11 mouse cellular contexts compared by ENCODE assay signal in the genomic region with DNA sequence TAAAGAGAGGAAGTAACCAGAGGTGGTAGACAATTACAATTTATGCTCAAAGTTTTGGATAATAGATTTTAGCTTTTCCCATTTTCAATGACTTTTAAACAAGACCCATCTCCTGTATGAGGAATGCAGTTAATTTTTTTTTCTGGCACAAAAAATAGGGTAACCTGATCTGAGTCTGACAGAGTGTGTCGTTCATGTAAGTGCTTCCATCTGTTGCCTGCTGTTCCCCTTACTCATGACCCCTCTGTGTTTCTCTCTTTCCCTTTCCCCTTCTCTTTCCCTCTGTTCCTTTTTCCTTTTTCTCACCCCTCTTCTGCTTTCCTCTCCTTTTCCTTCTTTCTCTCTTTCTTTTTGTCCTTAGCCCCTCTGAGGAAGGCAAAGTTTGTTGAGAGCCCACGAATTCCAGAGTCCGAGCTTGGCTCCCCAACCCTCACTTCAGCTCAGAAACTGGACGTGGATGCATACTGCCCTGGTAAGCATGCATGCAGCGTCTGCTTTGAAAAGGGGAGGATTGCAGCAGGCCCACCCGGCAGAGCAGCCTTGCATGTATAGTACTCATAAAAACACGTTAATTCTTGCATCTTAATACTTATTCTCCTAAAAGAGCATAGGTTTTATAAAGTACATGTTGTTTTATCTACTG.
A peak's percentile ranks its signal among the peaks of the same experiment; 100 is the strongest.
DNase-seq lines count a peak whose midpoint lies in the region; ATAC-seq and TF ChIP-seq lines count a peak whose summit lies in the region.
"Had no signal": no experiment of that assay in that cellular context is flagged by ENCODE, and none has a peak within 500 bp of the region (broad histone marks: within the 10 kb centered on the region; RNA-seq: fewer than 3 reads in every experiment).

No protein-coding gene starts in this region.

- peak overlapping the region; percentile 61 for H3K27ac ChIP-seq in layer of hippocampus, adult 2 months
- peak overlapping the region; percentile 72 for H3K27ac ChIP-seq in embryonic facial prominence, embryonic 15.5 days (replicated peaks)
- H3K27ac ChIP-seq in neural tube, embryonic 12.5 days: no peak overlapping the region
- H3K27ac ChIP-seq in kidney, adult 2 months (ENCODE audit: insufficient read depth, low read depth, low read length): no peak overlapping the region

- no peak for TF ChIP-seq CTCF in layer of hippocampus, adult 2 months (conservative IDR thresholded peaks at IDR 0.05)
- no peak for TF ChIP-seq CTCF in kidney, adult 2 months (conservative IDR thresholded peaks at IDR 0.05; ENCODE audit: insufficient read depth, insufficient read length, low read depth, low read length)

- H3K4me3 ChIP-seq in layer of hippocampus, adult 2 months: no peak overlapping the region
- H3K4me3 ChIP-seq in embryonic facial prominence, embryonic 15.5 days (replicated peaks): no peak overlapping the region
- no peak overlapping the region for H3K4me3 ChIP-seq in neural tube, embryonic 12.5 days
- H3K4me3 ChIP-seq in kidney, adult 2 months (ENCODE audit: insufficient read depth, low read depth, low read length): no peak overlapping the region

- H3K27me3 ChIP-seq in embryonic facial prominence, embryonic 15.5 days: no peaks in the 10 kb centered on the region
- H3K27me3 ChIP-seq in neural tube, embryonic 12.5 days (replicated peaks): no peaks in the 10 kb centered on the region
- no peaks in the 10 kb centered on the region for H3K27me3 ChIP-seq in kidney, adult 2 months (replicated peaks; ENCODE audit: control insufficient read depth, insufficient read depth, low read length)

- 21% methylated on average over 7 of the region's 7 CpGs for WGBS in embryonic facial prominence, embryonic 15.5 days
- 13% methylated on average over 7 of the region's 7 CpGs for WGBS in neural tube, embryonic 12.5 days
- 68% methylated on average over 7 of the region's 7 CpGs for WGBS in kidney, adult 2 months

- no peak overlapping the region for H3K9ac ChIP-seq in embryonic facial prominence, embryonic 15.5 days
- no peak overlapping the region for H3K9ac ChIP-seq in neural tube, embryonic 12.5 days

- no peak for TF ChIP-seq POLR2A in kidney, adult 2 months (IDR thresholded peaks at IDR 0.05; ENCODE audit: low read depth, low read length)

- H3K4me1 ChIP-seq in embryonic facial prominence, embryonic 15.5 days: peaks cover 5% of the 10 kb centered on the region; the same call in 1 of the 2 replicates
- H3K4me1 ChIP-seq in neural tube, embryonic 12.5 days: peaks cover 15% of the 10 kb centered on the region
- H3K4me1 ChIP-seq in kidney, adult 2 months (ENCODE audit: control insufficient read depth, insufficient read depth, low read length): no peaks in the 10 kb centered on the region

- no peaks in the 10 kb centered on the region for H3K9me3 ChIP-seq in embryonic facial prominence, embryonic 15.5 days (replicated peaks)
- H3K9me3 ChIP-seq in neural tube, embryonic 12.5 days: no peaks in the 10 kb centered on the region

- no peak for ATAC-seq in embryonic facial prominence, embryonic 15.5 days (ENCODE audit: insufficient number of reproducible peaks, low FRiP score, low TSS enrichment, low read depth)
- ATAC-seq in neural tube, embryonic 12.5 days (ENCODE audit: low FRiP score, low read depth): no peak

- 0 out of 2 replicates have a peak overlapping the region, but pooled peaks have one; percentile 10 for H3K4me2 ChIP-seq in embryonic facial prominence, embryonic 15.5 days (replicated peaks)
- peak overlapping the region; percentile 10 for H3K4me2 ChIP-seq in neural tube, embryonic 12.5 days (replicated peaks)

- DNase-seq in layer of hippocampus, adult 2 months (ENCODE audit: low spot score in 2 of 2): no peak
- no peak for DNase-seq in layer of hippocampus, postnatal 10 days (ENCODE audit: low spot score in 2 of 2)
- peak; percentile 54 for DNase-seq in hindlimb bud, embryonic 11.5 days (ENCODE audit: extremely low spot score, low read depth, low spot score)
- DNase-seq in adrenal gland, adult (ENCODE audit: inconsistent age in 2 of 2, low spot score in 1 of 2): no peak
- DNase-seq in heart, postnatal 4 days: no peak
- no peak for DNase-seq in kidney, adult 2 months
- DNase-seq: lung, postnatal 10 days; right cerebral cortex, postnatal 4 days; thymus, adult 18-20 months had no signal

- H3K36me3 ChIP-seq in embryonic facial prominence, embryonic 15.5 days: no peaks in the 10 kb centered on the region
- no peaks in the 10 kb centered on the region for H3K36me3 ChIP-seq in neural tube, embryonic 12.5 days
- no peaks in the 10 kb centered on the region for H3K36me3 ChIP-seq in kidney, adult 2 months (ENCODE audit: control insufficient read depth, insufficient read depth, low read length)

Comparison
In these comparisons a context has a peak if more than half of its experiments do, and no peak if none do; other contexts are left out.
1. H3K27ac ChIP-seq: peak in layer of hippocampus, adult 2 months (single experiment) and embryonic facial prominence, embryonic 15.5 days (single experiment); none in neural tube, embryonic 12.5 days (single experiment) and kidney, adult 2 months (single experiment).